Mouse (Mus musculus) midbrain, embryonic 14.5 days (tissue): ENCODE data around the gene Pvalb. TPM values are rescaled to one million over a fixed set of nuclear protein-coding genes. Genes with fewer than 3 reads are reported as not detected.
A peak's percentile ranks its signal among the peaks of the same experiment; 100 is the strongest.

Experiments used
- ATAC-seq: fragments of 200-750 bp; cut with Nextera tagmentation; 2 replicates; pipeline ENCODE4 v1.8.0; 2017; ENCODE audit warnings: moderate number of reproducible peaks, moderate library complexity; ENCODE audit not compliant: low FRiP score, low TSS enrichment
- DNase-seq: peaks from one replicate; pipeline ENCODE4 v3.0.0-alpha.2; 2015
- H3K27ac ChIP-seq: fragments of 300-500 bp; sonication (generic); replicated peaks from 2 replicates; pipeline ENCODE4 v1.5.1; 2014; ENCODE audit warnings: mild to moderate bottlenecking, low read depth, low read length, moderate library complexity
- H3K27me3 ChIP-seq: fragments of 300-500 bp; sonication (generic); 2 replicates; pipeline ENCODE4 v1.6.1; 2014; ENCODE audit warnings: low read length, control low read depth, mixed read lengths; ENCODE audit not compliant: control insufficient read depth, insufficient read depth
- H3K36me3 ChIP-seq: fragments of 300-500 bp; sonication (generic); 2 replicates; pipeline ENCODE4 v1.6.1; 2014; ENCODE audit warnings: low read length, control low read depth; ENCODE audit not compliant: control insufficient read depth, insufficient read depth
- H3K4me1 ChIP-seq: fragments of 300-500 bp; sonication (generic); 2 replicates; pipeline ENCODE4 v1.6.1; 2014; ENCODE audit warnings: mild to moderate bottlenecking, antibody characterized with exemption, low read length, control low read depth; ENCODE audit not compliant: control insufficient read depth, insufficient read depth
- H3K4me2 ChIP-seq: fragments of 300-500 bp; sonication (generic); 2 replicates; pipeline ENCODE4 v1.6.1; 2014; ENCODE audit warnings: mild to moderate bottlenecking, low read length, moderate library complexity
- H3K4me3 ChIP-seq: fragments of 300-500 bp; sonication (generic); replicated peaks from 2 replicates; pipeline ENCODE4 v1.5.1; 2014; ENCODE audit warnings: low read depth, low read length
- H3K9ac ChIP-seq: fragments of 300-500 bp; sonication (generic); replicated peaks from 2 replicates; pipeline ENCODE4 v1.6.1; 2014; ENCODE audit warnings: mild to moderate bottlenecking, low read length, moderate library complexity
- H3K9me3 ChIP-seq: fragments of 300-500 bp; sonication (generic); 2 replicates; pipeline ENCODE4 v1.6.1; 2016; ENCODE audit warnings: low read length, control low read depth, mixed read lengths; ENCODE audit not compliant: control insufficient read depth
- WGBS: fragments of 180-500 bp; shearing (Covaris S2); extraction: QIAGEN DNeasy Blood & Tissue Kit; methylation state at CpG from one replicate; pipeline ENCODE4 v1.1.7; 2014; 5-methylcytosine and 5-hydroxymethylcytosine counted together
- polyA plus RNA-seq: library from polyadenylated mRNA; unstranded; fragments of >200 nt; fragmentation: Nextera tagmentation; extraction: Ambion mirVana; gene quantifications from 2 replicates; pipeline ENCODE4 v1.2.1, GENCODE M21; 2014

Gene Pvalb
- polyA plus RNA-seq, 1 experiment from 2014 or later = 7.2 TPM

DNA sequence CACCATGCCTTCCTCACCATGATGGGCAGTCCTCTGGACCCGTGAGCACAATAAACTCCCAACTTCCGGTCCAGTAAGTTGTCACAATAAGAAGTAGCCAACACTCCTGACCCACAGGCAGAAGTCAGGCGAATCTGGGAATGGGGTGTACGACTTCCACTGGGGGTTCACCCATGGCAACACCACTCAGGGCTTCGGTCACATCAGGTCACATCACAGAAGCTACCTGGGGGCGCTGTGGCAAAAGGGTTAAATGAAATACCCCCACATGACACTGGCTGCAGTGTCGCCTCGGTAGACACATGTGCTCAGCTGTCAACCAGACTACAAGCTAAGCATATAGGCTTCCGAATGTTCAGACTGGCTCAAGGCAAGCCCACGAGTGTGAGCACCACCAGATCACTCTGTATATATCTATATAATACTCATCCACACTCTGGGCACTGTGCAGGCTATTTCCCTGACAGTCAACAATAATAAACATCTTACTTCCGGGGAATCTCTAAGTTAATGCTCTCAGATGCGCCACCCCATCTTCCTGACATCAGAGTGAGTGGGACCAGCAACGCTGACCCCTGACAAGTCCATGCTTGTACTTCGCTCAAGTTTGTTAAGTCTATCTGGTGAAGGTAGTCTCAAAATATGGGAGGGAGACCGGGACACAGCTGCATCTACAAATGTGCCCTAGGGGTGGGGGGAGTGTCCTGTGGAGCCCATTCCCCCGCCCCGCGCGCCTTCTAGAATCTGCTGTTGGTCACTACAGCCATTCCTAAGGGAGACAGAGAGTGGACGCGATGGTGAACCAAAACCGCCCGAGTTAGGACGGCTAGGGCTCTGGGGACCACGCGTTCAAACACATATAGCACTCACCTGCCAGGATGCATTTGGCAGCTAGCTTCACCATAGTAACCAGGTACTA is 33.0 kb downstream of the Pvalb start:
- no peaks in the 10 kb centered on the region for H3K27me3 ChIP-seq
- H3K9me3 ChIP-seq = no peaks in the 10 kb centered on the region
- no peaks in the 10 kb centered on the region for H3K36me3 ChIP-seq
- WGBS = 23% methylated on average over 26 of the region's 26 CpGs
- ATAC-seq = no peak
- peak; percentile 33 for DNase-seq
- H3K4me2 ChIP-seq = peak overlapping the region; percentile 95
- H3K4me3 ChIP-seq = peak overlapping the region; percentile 59
- H3K4me1 ChIP-seq = peaks cover 25% of the 10 kb centered on the region
- H3K9ac ChIP-seq = peak overlapping the region; percentile 70
- peak overlapping the region; percentile 53; the same call in 1 of the 2 replicates for H3K27ac ChIP-seq

DNA sequence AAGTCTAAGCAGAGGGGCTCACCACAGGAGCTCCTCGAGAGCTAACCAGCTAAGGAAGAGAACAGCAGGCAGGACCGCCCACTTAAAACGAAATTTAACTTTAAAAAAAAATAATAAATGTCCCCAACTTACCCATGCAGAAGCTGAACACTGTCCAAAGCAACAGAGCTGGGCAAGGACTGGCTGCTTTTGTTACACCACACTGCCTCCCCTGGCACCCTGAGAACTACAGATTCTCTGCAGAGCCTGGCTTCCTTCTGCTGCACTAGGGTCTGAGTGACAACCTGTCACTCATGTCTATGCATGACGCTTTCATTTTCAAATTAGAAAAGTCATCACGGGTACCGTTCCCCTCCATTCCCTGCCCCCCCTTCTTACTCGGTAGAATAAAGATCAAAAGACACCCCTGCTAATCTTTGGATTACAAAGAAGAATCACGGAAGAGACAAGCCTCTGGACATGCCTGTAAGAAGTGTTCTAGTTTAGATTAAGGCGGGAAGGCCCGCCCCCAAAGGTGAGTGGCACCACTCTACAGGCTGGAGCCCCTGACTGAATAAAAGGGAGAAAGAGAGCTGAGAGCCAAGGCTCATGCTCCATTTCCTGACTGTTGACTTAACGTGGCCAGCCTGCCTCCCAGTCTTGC is 33.8 kb downstream of the Pvalb start:
- 0 out of 2 replicates have a peak overlapping the region, but pooled peaks have one; percentile 70 for H3K9ac ChIP-seq
- H3K9me3 ChIP-seq = no peaks in the 10 kb centered on the region
- ATAC-seq (no peak), DNase-seq (peak; percentile 46)
- H3K4me2 ChIP-seq = peak overlapping the region; percentile 95
- H3K4me1 ChIP-seq = peaks cover 23% of the 10 kb centered on the region
- H3K27me3 ChIP-seq = no peaks in the 10 kb centered on the region
- WGBS = 60% methylated on average over 11 of the region's 11 CpGs
- H3K4me3 ChIP-seq = no peak overlapping the region
- no peak overlapping the region for H3K27ac ChIP-seq
- peaks cover 4% of the 10 kb centered on the region; the same call in 1 of the 2 replicates for H3K36me3 ChIP-seq

DNA sequence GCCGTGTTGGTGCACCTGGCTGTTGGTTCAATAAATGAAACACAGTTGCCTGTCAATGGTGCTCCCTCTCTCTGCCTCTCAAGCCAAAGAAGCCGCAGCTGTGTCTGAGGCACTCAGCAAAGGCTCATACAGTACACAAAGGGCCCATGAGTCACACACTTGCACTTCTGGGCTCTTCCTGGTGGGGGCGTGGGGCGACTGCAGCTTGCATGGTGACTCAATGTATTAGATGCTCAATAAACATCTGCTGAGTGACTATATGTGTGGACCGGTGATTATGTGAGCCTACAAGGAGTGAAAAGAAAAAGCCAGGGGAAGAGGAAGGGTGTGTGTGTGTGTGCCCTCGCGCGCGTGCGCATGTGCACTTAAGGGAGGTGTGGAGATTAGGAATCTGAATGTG is 34.5 kb downstream of the Pvalb start:
- peaks cover 6% of the 10 kb centered on the region for H3K36me3 ChIP-seq
- DNase-seq (no peak), ATAC-seq (no peak)
- no peaks in the 10 kb centered on the region for H3K27me3 ChIP-seq
- H3K4me2 ChIP-seq = no peak overlapping the region
- WGBS = 91% methylated on average over 10 of the region's 10 CpGs
- no peak overlapping the region for H3K9ac ChIP-seq
- H3K4me1 ChIP-seq = peaks cover 23% of the 10 kb centered on the region
- H3K27ac ChIP-seq = no peak overlapping the region
- no peaks in the 10 kb centered on the region for H3K9me3 ChIP-seq
- no peak overlapping the region for H3K4me3 ChIP-seq

DNA sequence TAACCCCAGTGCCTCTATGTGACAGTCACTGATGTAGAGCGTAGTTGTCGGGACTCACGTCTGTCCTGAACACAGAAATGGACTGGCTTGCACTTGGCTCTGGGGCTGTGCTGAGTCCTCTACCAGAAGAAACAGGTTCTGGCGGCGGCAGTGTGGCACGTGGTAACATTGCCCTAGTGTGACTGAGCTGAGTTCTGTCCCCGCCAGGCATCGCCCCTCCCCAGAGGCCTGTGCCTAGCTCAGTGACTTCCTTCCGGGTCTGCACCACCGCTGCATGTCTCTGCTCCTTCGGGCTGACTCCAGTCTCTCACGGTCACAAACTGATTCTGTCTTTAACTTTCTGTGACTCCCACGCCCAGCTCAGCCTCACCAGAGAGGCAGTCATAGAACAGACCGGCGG is 35.5 kb downstream of the Pvalb start:
- Histone ChIP-seq H3K9me3 (no peaks in the 10 kb centered on the region), H3K4me1 (peaks cover 23% of the 10 kb centered on the region), H3K9ac (no peak overlapping the region), H3K4me3 (no peak overlapping the region), H3K27me3 (no peaks in the 10 kb centered on the region), H3K4me2 (no peak overlapping the region), H3K27ac (no peak overlapping the region), H3K36me3 (peaks cover 10% of the 10 kb centered on the region)
- 96% methylated on average over 15 of the region's 15 CpGs for WGBS
- ATAC-seq (no peak), DNase-seq (no peak)

DNA sequence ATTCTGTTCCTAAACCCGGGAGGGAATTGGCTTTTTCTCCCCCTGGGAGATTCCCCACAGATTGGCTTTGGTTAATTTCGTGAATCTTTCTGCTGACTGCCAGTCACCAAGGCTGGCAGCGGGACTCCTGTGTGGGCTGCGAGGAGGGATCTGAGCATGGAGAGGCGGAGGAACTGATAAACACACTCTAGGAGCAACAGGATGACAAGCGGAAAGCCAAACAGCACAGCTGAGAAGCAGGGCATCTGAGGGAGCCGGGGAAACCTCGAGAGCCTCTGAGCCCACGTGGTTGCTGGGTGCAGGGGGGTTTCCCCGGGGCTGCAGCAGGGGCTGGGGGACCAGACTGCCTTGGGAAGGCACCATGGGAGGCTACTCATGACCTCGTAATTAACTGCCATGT is 36.6 kb downstream of the Pvalb start:
- ATAC-seq (no peak), DNase-seq (no peak)
- peaks cover 14% of the 10 kb centered on the region for H3K36me3 ChIP-seq
- peaks cover 20% of the 10 kb centered on the region for H3K4me1 ChIP-seq
- WGBS = 84% methylated on average over 11 of the region's 11 CpGs
- no peaks in the 10 kb centered on the region for H3K27me3 ChIP-seq
- no peak overlapping the region for H3K4me2 ChIP-seq
- H3K4me3 ChIP-seq = no peak overlapping the region
- no peak overlapping the region for H3K27ac ChIP-seq
- no peaks in the 10 kb centered on the region for H3K9me3 ChIP-seq
- no peak overlapping the region for H3K9ac ChIP-seq

DNA sequence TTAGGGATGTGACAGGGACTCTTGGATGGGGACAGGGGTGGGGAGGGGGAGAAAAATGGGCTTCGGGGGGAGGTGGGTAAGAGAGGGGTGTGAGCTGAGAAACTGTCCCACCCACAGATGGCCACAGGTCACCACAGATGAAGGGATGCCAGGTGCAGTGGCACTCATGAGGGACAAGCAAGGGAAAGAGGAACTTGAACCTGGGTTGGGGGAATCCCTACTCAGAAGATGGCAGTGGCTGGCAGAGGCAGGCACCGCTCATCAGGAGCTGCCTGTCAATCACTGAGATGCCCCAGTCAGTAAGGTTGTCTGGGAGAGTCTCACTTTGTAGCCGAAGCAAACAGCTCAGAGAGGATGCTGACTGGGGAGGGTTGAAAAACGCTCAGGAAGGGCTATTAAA is 40.9 kb downstream of the Pvalb start:
- 86% methylated on average over 4 of the region's 4 CpGs for whole genome bisulfite sequencing
- no peak overlapping the region; the same call in 1 of the 2 replicates for H3K27ac ChIP-seq
- ATAC-seq = no peak

DNA sequence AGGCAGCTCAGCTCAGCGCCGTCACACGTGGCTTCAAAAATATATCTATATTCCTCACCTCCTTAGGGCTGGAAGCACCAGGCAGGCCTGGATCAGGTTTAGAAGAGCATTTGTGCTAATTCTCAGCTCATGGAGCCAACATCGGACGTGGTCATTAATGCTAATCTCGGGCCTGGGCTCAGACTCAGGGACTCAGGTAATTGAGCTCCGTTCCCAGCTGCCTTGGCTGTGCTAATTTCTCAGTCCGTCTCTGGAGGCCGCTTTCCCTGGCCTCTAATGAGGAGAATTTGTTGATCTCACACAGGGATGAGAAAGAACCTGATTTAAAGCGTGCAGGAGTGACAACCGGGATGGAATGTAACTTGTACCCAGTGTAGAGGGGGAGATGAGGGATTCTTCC is 41.7 kb downstream of the Pvalb start:
- peak; percentile 58 for DNase-seq
- H3K9me3 ChIP-seq = no peaks in the 10 kb centered on the region
- H3K4me1 ChIP-seq = 0 out of 2 replicates have a peak, but pooled peaks cover 3% of the 10 kb centered on the region
- ATAC-seq = no peak
- peak overlapping the region; percentile 33 for H3K27ac ChIP-seq
- WGBS = 55% methylated on average over 11 of the region's 11 CpGs
- no peak overlapping the region; the same call in 1 of the 2 replicates for H3K9ac ChIP-seq
- no peaks in the 10 kb centered on the region for H3K27me3 ChIP-seq
- H3K4me2 ChIP-seq = no peak overlapping the region
- H3K4me3 ChIP-seq = no peak overlapping the region
- H3K36me3 ChIP-seq = peaks cover 27% of the 10 kb centered on the region

More for the DNA sequence above, 40.9 kb downstream of the Pvalb start:
- peaks cover 25% of the 10 kb centered on the region for H3K36me3 ChIP-seq
- no peaks in the 10 kb centered on the region for H3K9me3 ChIP-seq
- 0 out of 2 replicates have a peak, but pooled peaks cover 3% of the 10 kb centered on the region for H3K4me1 ChIP-seq
- DNase-seq = no peak
- H3K4me2 ChIP-seq = no peak overlapping the region
- no peaks in the 10 kb centered on the region for H3K27me3 ChIP-seq
- no peak overlapping the region for H3K9ac ChIP-seq
- no peak overlapping the region for H3K4me3 ChIP-seq

DNA sequence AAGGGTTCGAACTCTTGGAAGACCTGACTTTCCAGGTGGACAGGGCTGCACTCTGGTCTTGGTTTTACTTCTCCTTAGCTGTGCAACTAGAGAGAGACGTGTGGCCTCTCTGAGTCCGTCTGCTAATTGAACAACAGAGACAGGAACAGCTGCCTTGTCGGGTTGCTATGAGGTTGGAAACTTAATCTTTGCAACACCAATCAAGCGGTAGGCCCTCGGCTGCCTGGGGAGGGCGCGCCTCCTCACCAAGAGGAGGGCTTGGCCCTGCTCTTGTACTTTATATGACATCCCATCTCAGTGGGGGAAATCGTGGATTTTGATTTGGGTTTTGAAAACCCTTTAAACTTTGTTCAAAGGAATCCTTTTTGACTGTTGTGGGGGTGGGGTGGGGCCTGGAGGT is 44.3 kb downstream of the Pvalb start:
- WGBS = 84% methylated on average over 9 of the region's 9 CpGs
- Histone ChIP-seq H3K9ac (no peak overlapping the region), H3K4me2 (no peak overlapping the region), H3K27ac (no peak overlapping the region), H3K4me3 (no peak overlapping the region), H3K27me3 (no peaks in the 10 kb centered on the region), H3K4me1 (0 out of 2 replicates have a peak, but pooled peaks cover 3% of the 10 kb centered on the region), H3K9me3 (no peaks in the 10 kb centered on the region), H3K36me3 (peaks cover 31% of the 10 kb centered on the region; the same call in 1 of the 2 replicates)
- ATAC-seq (no peak), DNase-seq (no peak)
